Mouse (Mus musculus) ovary, postnatal 36 days (tissue): ENCODE data around the gene Wasf2.
A peak's percentile ranks its signal among the peaks of the same experiment; 100 is the strongest.

Source experiments
- DNase-seq: peaks from one replicate; pipeline ENCODE4 v3.0.0; 2022; ENCODE audit warnings: low spot score, mixed read lengths

Gene Wasf2

GRCm38 (mm10) chr4:133201006-133201771 is 70.9 kb downstream of the Wasf2 start:
- DNase-seq = peak; percentile 74

- DNase-seq = no peak
Measured at GRCm38 (mm10) chr4:133202254-133202653, 71.9 kb downstream of the Wasf2 start.

GRCm38 (mm10) chr4:133203591-133203990 is 73.3 kb downstream of the Wasf2 start:
- DNase-seq = no peak

- DNase-seq = no peak
Measured at GRCm38 (mm10) chr4:133204379-133204778, 74.1 kb downstream of the Wasf2 start.

- peak; percentile 45 for DNase-seq
Measured at GRCm38 (mm10) chr4:133209366-133209765, 79.1 kb downstream of the Wasf2 start.

- no peak for DNase-seq
Measured at GRCm38 (mm10) chr4:133210023-133210787, 79.9 kb downstream of the Wasf2 start.

GRCm38 (mm10) chr4:133210788-133211390 is 80.6 kb downstream of the Wasf2 start:
- DNase-seq = no peak

- DNase-seq = no peak
Measured at GRCm38 (mm10) chr4:133211751-133212561, 81.7 kb downstream of the Wasf2 start, which contains the start of the genes Cd164l2 and Gpr3. Gene Cd164l2 (plus strand): TSS chr4:133212131. Gene Gpr3 (minus strand): TSS chr4:133212536.

GRCm38 (mm10) chr4:133212562-133213267 is 82.4 kb downstream of the Wasf2 start:
- peak; percentile 78 for DNase-seq

GRCm38 (mm10) chr4:133213268-133213590 is 82.9 kb downstream of the Wasf2 start:
- no peak for DNase-seq

GRCm38 (mm10) chr4:133213661-133214060 is 83.4 kb downstream of the Wasf2 start:
- DNase-seq = no peak

GRCm38 (mm10) chr4:133217641-133218040 is 87.3 kb downstream of the Wasf2 start:
- DNase-seq = peak; percentile 56

- no peak for DNase-seq
Measured at GRCm38 (mm10) chr4:133218745-133219144, 88.4 kb downstream of the Wasf2 start.

GRCm38 (mm10) chr4:133220656-133221055 is 90.4 kb downstream of the Wasf2 start:
- peak; percentile 56 for DNase-seq

- no peak for DNase-seq
Measured at GRCm38 (mm10) chr4:133221701-133222100, 91.4 kb downstream of the Wasf2 start.

- DNase-seq = no peak
Measured at GRCm38 (mm10) chr4:133223875-133224274, 93.6 kb downstream of the Wasf2 start.

- DNase-seq = no peak
Measured at GRCm38 (mm10) chr4:133226073-133226472, 95.8 kb downstream of the Wasf2 start.

GRCm38 (mm10) chr4:133227636-133228035 is 97.3 kb downstream of the Wasf2 start:
- no peak for DNase-seq

- DNase-seq = no peak
Measured at GRCm38 (mm10) chr4:133229582-133229981, 99.3 kb downstream of the Wasf2 start.

GRCm38 (mm10) chr4:133233285-133233976 is 103.1 kb downstream of the Wasf2 start:
- DNase-seq = no peak

GRCm38 (mm10) chr4:133234771-133235170 is 104.5 kb downstream of the Wasf2 start:
- DNase-seq = no peak
